Mouse (Mus musculus) heart, adult 2 months (tissue): ENCODE results near the gene Vmn1r1.
"Not testable (repeated sequence)": the region's sequence is repeated elsewhere in the genome, so short reads cannot be mapped to it uniquely, and the experiment has no call there.

Experiments used
- CTCF ChIP-seq: fragments of 200-600 bp; IDR thresholded peaks from 2 replicates; pipeline ENCODE4 v1.8.1; 2022; ENCODE audit warnings: antibody characterized with exemption, mild to moderate bottlenecking, moderate library complexity
- EP300 ChIP-seq: fragments of 200-500 bp; IDR thresholded peaks from 2 replicates; pipeline ENCODE4 v1.6.1; 2011; ENCODE audit warnings: low read depth, low read length, control low read depth; ENCODE audit not compliant: insufficient read depth
- POLR2A ChIP-seq: fragments of 200-500 bp; IDR thresholded peaks from 2 replicates; pipeline ENCODE4 v1.6.1; 2011; ENCODE audit warnings: mild to moderate bottlenecking, low read depth, low read length, control low read depth; ENCODE audit not compliant: insufficient read depth

- TF ChIP-seq CTCF, POLR2A, EP300: not testable (repeated sequence)
These were observed 12.7 kb upstream of the Vmn1r1 start for GRCm38 (mm10) chr1:182176985-182177384.
